Mouse (Mus musculus) thymus, adult 2 months (tissue): ENCODE measurements around the gene Slc16a11.

Experiments
- CTCF ChIP-seq: fragments of 200-500 bp; IDR thresholded peaks from 2 replicates; pipeline ENCODE4 v1.5.1; 2012; ENCODE audit warnings: mild to moderate bottlenecking, control low read depth, low read length, moderate library complexity, borderline replicate concordance; ENCODE audit not compliant: control insufficient read depth, poor library complexity, insufficient read depth; ENCODE audit errors: extremely low read depth
- POLR2A ChIP-seq: fragments of 200-500 bp; IDR thresholded peaks from 2 replicates; pipeline ENCODE4 v1.6.1; 2012; ENCODE audit warnings: mild to moderate bottlenecking, low read length, control low read depth, moderate library complexity; ENCODE audit not compliant: control insufficient read depth, poor library complexity, insufficient read depth; ENCODE audit errors: extremely low read depth

- TF ChIP-seq POLR2A (no peak), CTCF (no peak)
Measured at GRCm38 (mm10) chr11:70259035-70259434, 46.5 kb downstream of the Slc16a11 start.
